ENCODE assay signal across 9 mouse cellular contexts in the genomic region with DNA sequence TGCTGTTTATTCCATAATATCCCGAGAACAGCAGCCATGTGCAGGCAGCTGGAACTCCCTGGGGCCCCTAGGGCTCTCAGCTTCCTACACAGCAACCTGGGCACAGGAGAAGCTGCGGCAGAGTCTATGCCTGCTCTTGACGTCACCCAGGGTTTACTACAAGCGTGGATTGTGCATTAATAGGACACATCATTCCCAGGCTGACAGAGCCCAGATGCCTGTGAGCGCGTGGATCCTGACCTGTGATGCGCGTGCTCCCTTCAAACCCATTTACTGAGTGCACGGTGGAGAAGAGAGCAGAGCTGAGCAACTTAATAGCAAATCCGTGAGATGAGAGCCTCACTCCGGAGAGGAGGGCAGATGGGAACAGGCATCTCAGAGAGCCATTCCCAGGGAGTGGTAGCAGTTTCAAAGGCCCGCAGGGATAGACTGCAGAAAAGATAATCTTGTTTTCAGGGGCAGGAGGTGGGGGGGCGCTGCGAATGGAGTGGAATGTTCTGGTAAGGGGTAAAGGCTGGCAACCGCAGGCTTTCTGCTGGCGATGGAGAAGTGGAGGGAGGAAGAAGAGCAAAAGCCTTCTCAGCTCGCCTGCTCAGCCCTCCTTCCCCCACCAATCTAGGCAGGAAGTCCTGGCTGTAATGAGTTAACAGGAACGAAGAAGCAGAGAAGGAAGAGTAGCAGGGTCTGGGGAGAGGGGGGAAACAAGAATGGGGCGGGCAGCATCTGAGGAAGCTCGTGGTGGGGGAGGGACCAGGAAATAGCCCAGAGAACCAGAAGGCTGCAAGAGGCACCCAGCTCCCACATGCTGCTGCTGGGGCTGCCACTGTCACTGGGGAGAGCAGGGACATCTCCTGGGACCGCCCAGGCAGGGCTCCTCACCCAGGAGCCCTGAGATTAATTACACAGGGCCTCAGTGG. TPM values are rescaled to one million over a fixed set of nuclear protein-coding genes. Genes with fewer than 3 reads are reported as not detected.
DNase-seq lines count a peak whose midpoint lies in the region; ATAC-seq and TF ChIP-seq lines count a peak whose summit lies in the region.
"Had no signal": no experiment of that assay in that cellular context is flagged by ENCODE, and none has a peak within 500 bp of the region (broad histone marks: within the 10 kb centered on the region; RNA-seq: fewer than 3 reads in every experiment).

No protein-coding gene starts in this region.

- peak overlapping the region; percentile 85 for H3K27ac ChIP-seq in heart, embryonic 16.5 days (ENCODE audit: low read length)
- peak overlapping the region; percentile 89 for H3K27ac ChIP-seq in small intestine, adult 2 months (ENCODE audit: insufficient read depth, low read depth, low read length)

- peak; percentile 52 to 84 for DNase-seq in heart, adult 18-20 months
- DNase-seq in heart, adult 8-10 months (ENCODE audit: low spot score), result no peak
- DNase-seq in kidney, postnatal 4 days, result peak; percentile 69 to 81
- DNase-seq in adipocyte (ENCODE audit: low spot score), result no peak

- peak overlapping the region; percentile 25 for H3K4me3 ChIP-seq in heart, embryonic 16.5 days (ENCODE audit: low read length)
- H3K4me3 ChIP-seq in small intestine, adult 2 months (ENCODE audit: low read depth, low read length), result peak overlapping the region; percentile 27
- H3K4me3 ChIP-seq: myocyte had no signal

- no peak for TF ChIP-seq CTCF in small intestine, adult 2 months (IDR thresholded peaks at IDR 0.05; ENCODE audit: extremely low read depth, insufficient read length, insufficient replicate concordance, low read depth, low read length)

- H3K36me3 ChIP-seq in heart, embryonic 16.5 days (ENCODE audit: control insufficient read depth, insufficient read depth), result no peaks in the 10 kb centered on the region
- no peaks in the 10 kb centered on the region for H3K36me3 ChIP-seq in small intestine, adult 2 months (ENCODE audit: control insufficient read depth, insufficient read depth, low read length)

- peak overlapping the region; percentile 66 for H3K4me2 ChIP-seq in heart, embryonic 16.5 days (ENCODE audit: low read depth, low read length)

- peak; percentile 46 for ATAC-seq in common myeloid progenitor, adult 5-6 weeks (replicated peaks; ENCODE audit: low read depth, poor library complexity, severe bottlenecking)
- peak; percentile 33; the same call in 1 of the 2 replicates for ATAC-seq in heart, embryonic 16.5 days (replicated peaks; ENCODE audit: extremely low read depth, insufficient read depth, low FRiP score)
- ATAC-seq in megakaryocyte, adult 5-6 weeks (ENCODE audit: poor library complexity, severe bottlenecking), result peak; percentile 49

- no peaks in the 10 kb centered on the region for H3K27me3 ChIP-seq in heart, embryonic 16.5 days (ENCODE audit: control insufficient read depth, insufficient read depth, low read length)
- H3K27me3 ChIP-seq in small intestine, adult 2 months (ENCODE audit: control insufficient read depth, insufficient read depth, low read length), result no peaks in the 10 kb centered on the region

- H3K9ac ChIP-seq in heart, embryonic 16.5 days (ENCODE audit: low read length), result peak overlapping the region; percentile 62

- H3K4me1 ChIP-seq in heart, embryonic 16.5 days (ENCODE audit: control insufficient read depth, insufficient read depth, low read length), result peaks cover 61% of the 10 kb centered on the region
- H3K4me1 ChIP-seq in small intestine, adult 2 months (ENCODE audit: control insufficient read depth, insufficient read depth, insufficient read length, low read length), result peaks cover 51% of the 10 kb centered on the region

- WGBS in heart, embryonic 16.5 days, result 24% methylated on average over 21 of the region's 21 CpGs
- WGBS in small intestine, adult 2 months, result 57% methylated on average over 21 of the region's 21 CpGs

- no peaks in the 10 kb centered on the region for H3K9me3 ChIP-seq in heart, embryonic 16.5 days (replicated peaks; ENCODE audit: control insufficient read depth, low read length)

- 0 out of 2 replicates have a peak, but pooled peaks have one; percentile 20 for TF ChIP-seq POLR2A in small intestine, adult 2 months (IDR thresholded peaks at IDR 0.05; ENCODE audit: low read depth, low read length)

RNA-seq across cellular contexts. Expression of a gene that starts 4.0 kb away (rescaled TPM):
- 10 to 100 TPM; 45.9 to 54.9 TPM for total RNA-seq in heart, adult 18-20 months (2021)
- total RNA-seq in heart, adult 8-10 months (2022), result 10 to 100 TPM; 48.7 to 55.9 (median 50.7) TPM
- 186 and 204 TPM in 2 replicates for total RNA-seq in common myeloid progenitor, adult 5-6 weeks (2017)
- 11.8 and 15.5 TPM in 2 replicates for polyA plus RNA-seq in heart, embryonic 16.5 days (2015; fragmentation: Nextera tagmentation; extraction: Ambion mirVana)
- 278 TPM in 2 replicates for total RNA-seq in megakaryocyte, adult 5-6 weeks (2015)
- total RNA-seq in megakaryocyte, adult 5-6 weeks (2017), result 231 and 296 TPM in 2 replicates
- 64.0 and 128 TPM in 2 replicates for polyA plus RNA-seq in small intestine, adult 2 months (2012; rRNA removed)

RNA-seq across cellular contexts. Expression of a gene that starts 19.1 kb away (rescaled TPM):
- 1 to 10 TPM in 1 of 2 experiments, under 1 TPM in 1; 0.92 to 2.1 TPM for total RNA-seq in heart, adult 18-20 months (2021)
- total RNA-seq in heart, adult 8-10 months (2022), result 1 to 10 TPM in 1 of 4 experiments, under 1 TPM in 3; 0.59 to 2.1 (median 0.80) TPM
- 0.58 and 3.7 TPM in 2 replicates for total RNA-seq in common myeloid progenitor, adult 5-6 weeks (2017)
- polyA plus RNA-seq in heart, embryonic 16.5 days (2015; fragmentation: Nextera tagmentation; extraction: Ambion mirVana), result 1.4 and 2.4 TPM in 2 replicates
- total RNA-seq in megakaryocyte, adult 5-6 weeks (2015), result 6.5 and 7.2 TPM in 2 replicates
- 8.7 and 10.5 TPM in 2 replicates for total RNA-seq in megakaryocyte, adult 5-6 weeks (2017)
- 1.1 and 1.8 TPM in 2 replicates for polyA plus RNA-seq in small intestine, adult 2 months (2012; rRNA removed)

RNA-seq across cellular contexts. Expression of a gene that starts 33.0 kb away (rescaled TPM):
- total RNA-seq in heart, adult 18-20 months (2021), result 1 to 10 TPM; 5.6 to 7.4 TPM
- total RNA-seq in heart, adult 8-10 months (2022), result 10 to 100 TPM in 2 of 4 experiments, 1 to 10 TPM in 2; 6.1 to 11.4 (median 8.1) TPM
- 13.6 and 22.7 TPM in 2 replicates for total RNA-seq in common myeloid progenitor, adult 5-6 weeks (2017)
- polyA plus RNA-seq in heart, embryonic 16.5 days (2015; fragmentation: Nextera tagmentation; extraction: Ambion mirVana), result 8.3 and 11.6 TPM in 2 replicates
- total RNA-seq in megakaryocyte, adult 5-6 weeks (2015), result 15.9 and 16.5 TPM in 2 replicates
- total RNA-seq in megakaryocyte, adult 5-6 weeks (2017), result 17.2 and 19.8 TPM in 2 replicates
- polyA plus RNA-seq in small intestine, adult 2 months (2012; rRNA removed), result 72.2 and 105 TPM in 2 replicates

Comparison
In these comparisons a context has a peak if more than half of its experiments do, and no peak if none do; other contexts are left out.
1. DNase-seq: peak in heart, adult 18-20 months (2 of 2) and kidney, postnatal 4 days (2 of 2); none in heart, adult 8-10 months (single experiment) and adipocyte (single experiment).
2. Peak in every context shown above with its lines, with median percentiles within 50 percentile points of each other: ATAC-seq.